Mouse (Mus musculus): ENCODE data around the gene Ganab. TPM values are rescaled to one million over a fixed set of nuclear protein-coding genes. Genes with fewer than 3 reads are reported as not detected.

Ganab gene
- polyA plus RNA-seq, 1 experiment from 2014 or later, result 102 TPM

GRCm38 (mm10) chr19:8940526-8941133 lies 42.8 kb downstream of the Ganab start:
- no peak for ATAC-seq (ENCODE audit: insufficient number of reproducible peaks, low FRiP score, low TSS enrichment, low read depth)
- H3K4me3 ChIP-seq, result peak overlapping the region; percentile 90
- peaks cover 37% of the 10 kb centered on the region for H3K4me1 ChIP-seq
- H3K9me3 ChIP-seq, result no peaks in the 10 kb centered on the region
- peak overlapping the region; percentile 64; the same call in 1 of the 2 replicates for H3K4me2 ChIP-seq
- no peak overlapping the region; the same call in 1 of the 2 replicates for H3K9ac ChIP-seq
- H3K36me3 ChIP-seq, result peaks cover 48% of the 10 kb centered on the region
- H3K27ac ChIP-seq, result peak overlapping the region; percentile 98
- no peaks in the 10 kb centered on the region for H3K27me3 ChIP-seq
- 73% methylated on average over 15 of the region's 15 CpGs for WGBS

DNA sequence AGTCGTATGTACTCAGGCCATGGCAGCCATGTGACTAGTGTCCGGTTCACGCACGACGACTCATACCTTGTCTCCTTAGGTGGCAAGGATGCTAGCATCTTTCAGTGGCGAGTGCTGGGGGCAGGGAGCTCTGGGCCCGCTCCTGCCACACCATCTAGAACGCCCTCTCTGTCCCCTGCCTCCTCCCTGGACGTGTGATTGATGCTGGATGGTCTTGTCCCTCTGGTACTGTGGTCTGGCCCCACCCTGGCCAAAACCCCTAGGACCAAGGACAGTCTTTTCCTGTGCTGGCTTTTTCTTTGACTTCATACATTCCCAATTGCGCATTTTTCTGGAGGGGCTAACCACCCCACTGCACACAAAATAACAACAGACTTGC lies 43.3 kb downstream of the Ganab start:
- peak overlapping the region; percentile 98 for H3K27ac ChIP-seq
- H3K4me1 ChIP-seq, result peaks cover 37% of the 10 kb centered on the region
- peak overlapping the region; percentile 35 for H3K9ac ChIP-seq
- H3K9me3 ChIP-seq, result no peaks in the 10 kb centered on the region
- peaks cover 49% of the 10 kb centered on the region for H3K36me3 ChIP-seq
- H3K27me3 ChIP-seq, result no peaks in the 10 kb centered on the region
- peak overlapping the region; percentile 90 for H3K4me3 ChIP-seq
- no peak for ATAC-seq (ENCODE audit: insufficient number of reproducible peaks, low FRiP score, low TSS enrichment, low read depth)
- peak overlapping the region; percentile 64 for H3K4me2 ChIP-seq
- WGBS, result 28% methylated on average over 10 of the region's 10 CpGs

- Histone ChIP-seq H3K27me3 (no peaks in the 10 kb centered on the region), H3K4me2 (peak within 1 kb of the TSS; percentile 64), H3K4me3 (peak within 1 kb of the TSS; percentile 90), H3K36me3 (peaks cover 48% of the 10 kb centered on the region), H3K27ac (peak within 1 kb of the TSS; percentile 98), H3K9ac (peak within 1 kb of the TSS; percentile 94), H3K4me1 (peaks cover 37% of the 10 kb centered on the region), H3K9me3 (no peaks in the 10 kb centered on the region)
- peak; percentile 92 for ATAC-seq (ENCODE audit: insufficient number of reproducible peaks, low FRiP score, low TSS enrichment, low read depth)
- under 1% methylated on average over 64 of the region's 64 CpGs for WGBS
These were observed 43.8 kb downstream of the Ganab start, which contains the start of gene Mta2 for GRCm38 (mm10) chr19:8941515-8942217. TSS of gene Mta2 (plus strand) at chr19:8941875.

DNA sequence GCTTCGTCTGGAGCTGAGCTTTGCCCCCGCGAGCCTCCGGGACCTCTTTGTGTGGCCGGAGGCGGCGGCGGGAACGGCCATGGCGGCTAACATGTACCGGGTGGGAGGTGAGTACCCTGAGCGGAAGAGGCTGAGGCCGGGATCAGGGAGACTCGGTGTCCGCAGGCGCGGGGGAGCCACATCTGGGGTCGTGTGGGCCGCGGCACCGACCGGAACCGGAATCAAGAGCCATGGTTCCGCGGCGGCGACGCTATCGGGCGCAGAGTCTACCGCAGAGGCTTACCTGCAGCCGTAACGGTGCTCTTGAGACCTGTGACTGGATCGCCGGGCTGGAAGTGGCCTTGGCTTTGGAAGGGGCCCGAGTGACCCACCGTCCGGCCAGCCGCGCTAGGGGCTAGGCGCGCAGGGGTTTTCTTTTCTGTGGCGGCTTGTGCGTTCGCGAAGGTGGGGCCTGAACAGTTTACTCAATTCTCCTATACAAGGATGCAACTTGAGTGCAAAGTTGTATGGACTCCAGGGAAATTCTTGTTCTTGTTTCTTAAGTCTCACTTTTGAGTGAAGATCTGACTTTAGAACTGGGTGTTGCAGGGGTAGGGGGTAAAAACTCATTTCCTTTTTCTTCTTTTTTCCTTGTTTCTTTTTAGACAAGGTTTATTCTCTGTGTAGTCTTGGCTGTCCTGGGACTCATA lies 44.5 kb downstream of the Ganab start:
- WGBS, result under 1% methylated on average over 46 of the region's 46 CpGs
- Histone ChIP-seq H3K4me1 (peaks cover 37% of the 10 kb centered on the region), H3K4me2 (peak overlapping the region; percentile 64), H3K27me3 (no peaks in the 10 kb centered on the region), H3K9ac (peak overlapping the region; percentile 94), H3K36me3 (peaks cover 47% of the 10 kb centered on the region), H3K9me3 (no peaks in the 10 kb centered on the region), H3K27ac (peak overlapping the region; percentile 98), H3K4me3 (peak overlapping the region; percentile 90)
- ATAC-seq (ENCODE audit: insufficient number of reproducible peaks, low FRiP score, low TSS enrichment, low read depth), result peak; percentile 31; the same call in 1 of the 2 replicates

GRCm38 (mm10) chr19:8943047-8943446 lies 45.2 kb downstream of the Ganab start:
- Histone ChIP-seq H3K9me3 (no peaks in the 10 kb centered on the region), H3K27ac (peak overlapping the region; percentile 98; the same call in 1 of the 2 replicates), H3K27me3 (no peaks in the 10 kb centered on the region), H3K36me3 (peaks cover 48% of the 10 kb centered on the region), H3K4me3 (peak overlapping the region; percentile 90), H3K4me2 (peak overlapping the region; percentile 64), H3K9ac (peak overlapping the region; percentile 94), H3K4me1 (peaks cover 37% of the 10 kb centered on the region)
- 58% methylated on average over 2 of the region's 2 CpGs for WGBS
- no peak for ATAC-seq (ENCODE audit: insufficient number of reproducible peaks, low FRiP score, low TSS enrichment, low read depth)

DNA sequence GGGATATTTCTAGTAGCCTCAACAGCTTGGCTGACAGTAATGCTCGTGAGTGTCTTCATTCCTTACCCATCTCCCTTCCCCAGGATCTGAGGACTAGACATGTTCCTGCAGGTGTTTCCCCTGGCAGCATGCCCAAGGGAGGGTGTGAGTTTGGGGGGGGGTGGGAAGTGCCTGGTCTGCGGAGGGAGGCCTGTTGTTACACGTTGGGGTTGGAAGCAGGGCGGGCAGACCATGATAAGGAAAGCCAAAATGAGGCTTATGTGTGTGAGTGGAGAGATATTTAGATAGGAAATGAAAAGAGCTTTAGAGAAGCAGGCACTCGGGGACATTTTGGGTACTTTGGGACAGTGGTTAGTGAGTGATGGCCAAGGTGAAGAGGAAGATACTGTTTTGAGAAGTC lies 46.2 kb downstream of the Ganab start:
- peak overlapping the region; percentile 90 for H3K4me3 ChIP-seq
- peaks cover 48% of the 10 kb centered on the region for H3K36me3 ChIP-seq
- 0 out of 2 replicates have a peak overlapping the region, but pooled peaks have one; percentile 98 for H3K27ac ChIP-seq
- peak overlapping the region; percentile 64 for H3K4me2 ChIP-seq
- no peaks in the 10 kb centered on the region for H3K27me3 ChIP-seq
- ATAC-seq (ENCODE audit: insufficient number of reproducible peaks, low FRiP score, low TSS enrichment, low read depth), result no peak
- H3K4me1 ChIP-seq, result peaks cover 37% of the 10 kb centered on the region
- no peak overlapping the region for H3K9ac ChIP-seq
- WGBS, result 34% methylated on average over 5 of the region's 5 CpGs
- H3K9me3 ChIP-seq, result no peaks in the 10 kb centered on the region

GRCm38 (mm10) chr19:8944750-8945149 lies 46.9 kb downstream of the Ganab start:
- Histone ChIP-seq H3K27me3 (no peaks in the 10 kb centered on the region), H3K9ac (no peak overlapping the region), H3K9me3 (no peaks in the 10 kb centered on the region), H3K4me3 (peak overlapping the region; percentile 90), H3K36me3 (peaks cover 46% of the 10 kb centered on the region), H3K27ac (peak overlapping the region; percentile 54), H3K4me2 (peak overlapping the region; percentile 64), H3K4me1 (peaks cover 37% of the 10 kb centered on the region)
- no peak for ATAC-seq (ENCODE audit: insufficient number of reproducible peaks, low FRiP score, low TSS enrichment, low read depth)
- WGBS, result 26% methylated on average over 5 of the region's 5 CpGs

GRCm38 (mm10) chr19:8945251-8945650 lies 47.4 kb downstream of the Ganab start:
- H3K4me2 ChIP-seq, result peak overlapping the region; percentile 64
- H3K27ac ChIP-seq, result peak overlapping the region; percentile 54
- no peak for ATAC-seq (ENCODE audit: insufficient number of reproducible peaks, low FRiP score, low TSS enrichment, low read depth)
- H3K4me3 ChIP-seq, result peak overlapping the region; percentile 90
- H3K9ac ChIP-seq, result no peak overlapping the region
- H3K9me3 ChIP-seq, result no peaks in the 10 kb centered on the region
- H3K36me3 ChIP-seq, result peaks cover 50% of the 10 kb centered on the region
- H3K27me3 ChIP-seq, result no peaks in the 10 kb centered on the region
- 67% methylated on average over 6 of the region's 6 CpGs for WGBS
- peaks cover 37% of the 10 kb centered on the region for H3K4me1 ChIP-seq

DNA sequence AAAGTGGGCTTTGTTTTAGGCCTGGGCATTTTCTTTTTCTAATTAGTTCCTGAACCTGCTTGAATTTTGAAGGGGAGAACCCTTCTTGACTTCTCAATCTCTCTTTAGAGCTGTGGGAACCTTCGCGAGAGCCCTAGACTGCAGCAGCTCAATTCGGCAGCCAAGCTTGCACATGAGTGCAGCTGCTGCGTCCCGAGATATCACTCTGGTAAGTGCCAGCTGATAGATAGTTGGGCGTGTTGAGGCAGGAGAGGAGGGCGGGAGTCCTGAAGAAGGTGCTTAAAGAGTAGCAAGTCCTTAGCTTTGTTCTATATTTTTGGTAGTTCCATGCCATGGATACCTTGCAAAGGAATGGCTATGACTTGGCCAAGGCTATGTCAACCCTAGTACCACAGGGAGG lies 49.1 kb downstream of the Ganab start:
- Histone ChIP-seq H3K9me3 (no peaks in the 10 kb centered on the region), H3K27ac (no peak overlapping the region), H3K4me3 (no peak overlapping the region), H3K9ac (no peak overlapping the region), H3K36me3 (peaks cover 67% of the 10 kb centered on the region), H3K27me3 (no peaks in the 10 kb centered on the region), H3K4me2 (no peak overlapping the region), H3K4me1 (peaks cover 25% of the 10 kb centered on the region)
- WGBS, result 79% methylated on average over 7 of the region's 7 CpGs
- no peak for ATAC-seq (ENCODE audit: insufficient number of reproducible peaks, low FRiP score, low TSS enrichment, low read depth)

- WGBS, result 85% methylated on average over 5 of the region's 5 CpGs
- peaks cover 70% of the 10 kb centered on the region for H3K36me3 ChIP-seq
These were observed 52.3 kb downstream of the Ganab start for GRCm38 (mm10) chr19:8950190-8950589.

DNA sequence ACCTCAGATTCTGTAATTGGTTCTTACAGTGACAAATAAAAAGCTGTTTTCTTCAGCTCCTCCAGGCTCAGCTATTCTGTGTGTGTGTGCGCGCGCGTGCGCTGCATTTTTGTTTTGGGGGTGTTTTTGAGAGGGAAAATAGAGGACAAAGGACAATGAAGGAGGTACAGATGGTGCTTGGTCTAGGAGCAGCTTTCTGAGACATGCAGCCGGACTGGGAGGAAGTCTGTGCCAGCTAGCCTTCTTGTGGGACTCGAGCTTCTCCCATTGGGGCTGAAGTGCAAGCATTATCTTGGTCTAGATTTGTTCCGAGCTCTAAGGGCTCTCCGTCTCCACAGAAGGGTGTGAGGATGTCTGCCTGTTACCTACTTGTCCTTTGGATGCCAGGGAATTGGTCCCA lies 54.4 kb downstream of the Ganab start:
- Histone ChIP-seq H3K4me1 (peaks cover 26% of the 10 kb centered on the region), H3K9me3 (no peaks in the 10 kb centered on the region), H3K36me3 (peaks cover 63% of the 10 kb centered on the region), H3K4me3 (no peak overlapping the region), H3K4me2 (0 out of 2 replicates have a peak overlapping the region, but pooled peaks have one; percentile 73), H3K27ac (peak overlapping the region; percentile 38; the same call in 1 of the 2 replicates), H3K9ac (0 out of 2 replicates have a peak overlapping the region, but pooled peaks have one; percentile 0), H3K27me3 (no peaks in the 10 kb centered on the region)
- 87% methylated on average over 9 of the region's 9 CpGs for WGBS
- ATAC-seq (ENCODE audit: insufficient number of reproducible peaks, low FRiP score, low TSS enrichment, low read depth), result no peak

More at GRCm38 (mm10) chr19:8950190-8950589, 52.3 kb downstream of the Ganab start:
- no peak overlapping the region for H3K4me3 ChIP-seq
- no peak overlapping the region for H3K4me2 ChIP-seq
- no peaks in the 10 kb centered on the region for H3K27me3 ChIP-seq
- ATAC-seq (ENCODE audit: insufficient number of reproducible peaks, low FRiP score, low TSS enrichment, low read depth), result no peak
- peaks cover 27% of the 10 kb centered on the region for H3K4me1 ChIP-seq
- H3K27ac ChIP-seq, result no peak overlapping the region
- no peaks in the 10 kb centered on the region for H3K9me3 ChIP-seq
- no peak overlapping the region for H3K9ac ChIP-seq

Data from limb, embryonic 15.5 days (tissue).